Mouse (Mus musculus) lung, postnatal 0 days (tissue): ENCODE data around the gene Gm20696. TPM values are rescaled to one million over a fixed set of nuclear protein-coding genes. Genes with fewer than 3 reads are reported as not detected.
A peak's percentile ranks its signal among the peaks of the same experiment; 100 is the strongest.

Experiments
- ATAC-seq: fragments of 200-750 bp; cut with Nextera tagmentation; 2 replicates; pipeline ENCODE4 v1.8.0; 2017; ENCODE audit warnings: moderate library complexity
- DNase-seq: peaks from one replicate; pipeline ENCODE4 v3.0.0-alpha.2; 2016; ENCODE audit warnings: low spot score
- H3K27ac ChIP-seq: fragments of 300-500 bp; sonication (generic); 2 replicates; pipeline ENCODE4 v1.5.1; 2014; ENCODE audit warnings: antibody characterized with exemption, mild to moderate bottlenecking, low read length, mixed read lengths
- H3K27me3 ChIP-seq: fragments of 300-500 bp; sonication (generic); replicated peaks from 2 replicates; pipeline ENCODE4 v1.6.1; 2014; ENCODE audit warnings: low read length, mixed read lengths; ENCODE audit not compliant: insufficient read depth
- H3K36me3 ChIP-seq: fragments of 300-500 bp; sonication (generic); 2 replicates; pipeline ENCODE4 v1.6.1; 2014; ENCODE audit warnings: low read length, mixed read lengths; ENCODE audit not compliant: insufficient read depth
- H3K4me1 ChIP-seq: fragments of 300-500 bp; sonication (generic); 2 replicates; pipeline ENCODE4 v1.6.1; 2014; ENCODE audit warnings: antibody characterized with exemption, low read depth, low read length, mixed read lengths; ENCODE audit not compliant: insufficient read depth
- H3K4me2 ChIP-seq: fragments of 300-500 bp; sonication (generic); replicated peaks from 2 replicates; pipeline ENCODE4 v1.6.1; 2014; ENCODE audit warnings: low read depth, mild to moderate bottlenecking, low read length, moderate library complexity, mixed read lengths
- H3K4me3 ChIP-seq: fragments of 300-500 bp; sonication (generic); 2 replicates; pipeline ENCODE4 v1.5.1; 2014; ENCODE audit warnings: low read depth, low read length
- H3K9ac ChIP-seq: fragments of 300-500 bp; sonication (generic); replicated peaks from 2 replicates; pipeline ENCODE4 v1.6.1; 2014; ENCODE audit warnings: low read depth, mild to moderate bottlenecking
- H3K9me3 ChIP-seq: fragments of 300-500 bp; sonication (generic); 2 replicates; pipeline ENCODE4 v1.6.1; 2016; ENCODE audit warnings: low read length, mixed read lengths
- CTCF ChIP-seq: IDR thresholded peaks from 2 replicates; pipeline ENCODE4 v1.5.1; 2016; ENCODE audit warnings: antibody characterized with exemption, mild to moderate bottlenecking
- EP300 ChIP-seq: IDR thresholded peaks from 2 replicates; pipeline ENCODE4 v1.6.1; 2016; ENCODE audit warnings: antibody characterized with exemption, mild to moderate bottlenecking, control low read depth
- WGBS: fragments of 180-500 bp; shearing (Covaris S2); extraction: QIAGEN DNeasy Blood & Tissue Kit; methylation state at CpG from one replicate; pipeline ENCODE4 v1.1.7; 2014; 5-methylcytosine and 5-hydroxymethylcytosine counted together
- polyA plus RNA-seq: library from polyadenylated mRNA; unstranded; fragments of >200 nt; fragmentation: Nextera tagmentation; extraction: Ambion mirVana; gene quantifications from 2 replicates; pipeline ENCODE4 v1.2.1, GENCODE M21; 2015

The Gm20696 gene
- polyA plus RNA-seq, 1 experiment from 2014 or later, result 2.3 TPM

GRCm38 (mm10) chr6:99328634-99329033, 338.0 kb downstream of the Gm20696 start:
- H3K4me1 ChIP-seq, result no peaks in the 10 kb centered on the region
- H3K27ac ChIP-seq, result no peak overlapping the region
- WGBS, result 40% methylated on average over 2 of the region's 2 CpGs
- H3K9me3 ChIP-seq, result no peaks in the 10 kb centered on the region
- H3K4me3 ChIP-seq, result no peak overlapping the region
- TF ChIP-seq CTCF (no peak), EP300 (no peak)
- no peaks in the 10 kb centered on the region for H3K27me3 ChIP-seq
- peak; percentile 40 for DNase-seq
- ATAC-seq, result peak; percentile 25; the same call in 1 of the 2 replicates
- no peak overlapping the region for H3K9ac ChIP-seq
- no peaks in the 10 kb centered on the region for H3K36me3 ChIP-seq
- no peak overlapping the region for H3K4me2 ChIP-seq

GRCm38 (mm10) chr6:99328146-99328545, 338.5 kb downstream of the Gm20696 start:
- no peak overlapping the region for H3K27ac ChIP-seq
- H3K4me3 ChIP-seq, result no peak overlapping the region
- TF ChIP-seq EP300, result no peak
- no peaks in the 10 kb centered on the region for H3K9me3 ChIP-seq
- H3K27me3 ChIP-seq, result no peaks in the 10 kb centered on the region
- H3K9ac ChIP-seq, result no peak overlapping the region
- H3K4me2 ChIP-seq, result no peak overlapping the region
- H3K36me3 ChIP-seq, result no peaks in the 10 kb centered on the region
- 55% methylated on average over 6 of the region's 6 CpGs for WGBS
- DNase-seq (peak; percentile 17), ATAC-seq (no peak)
- H3K4me1 ChIP-seq, result no peaks in the 10 kb centered on the region

- no peak overlapping the region for H3K27ac ChIP-seq
- ATAC-seq (peak; percentile 21; the same call in 1 of the 2 replicates), DNase-seq (no peak)
- TF ChIP-seq CTCF (no peak), EP300 (no peak)
- H3K9ac ChIP-seq, result no peak overlapping the region
- H3K4me1 ChIP-seq, result no peaks in the 10 kb centered on the region
- H3K9me3 ChIP-seq, result no peaks in the 10 kb centered on the region
- WGBS, result 59% methylated on average over 11 of the region's 11 CpGs
- H3K36me3 ChIP-seq, result no peaks in the 10 kb centered on the region
- H3K4me2 ChIP-seq, result no peak overlapping the region
- no peak overlapping the region for H3K4me3 ChIP-seq
- no peaks in the 10 kb centered on the region for H3K27me3 ChIP-seq
These were observed 338.9 kb downstream of the Gm20696 start for GRCm38 (mm10) chr6:99327721-99328120.

- Histone ChIP-seq H3K4me3 (no peak overlapping the region), H3K27ac (no peak overlapping the region), H3K9ac (no peak overlapping the region), H3K27me3 (no peaks in the 10 kb centered on the region), H3K9me3 (no peaks in the 10 kb centered on the region), H3K4me1 (no peaks in the 10 kb centered on the region), H3K4me2 (no peak overlapping the region), H3K36me3 (no peaks in the 10 kb centered on the region)
- WGBS, result 86% methylated on average over 2 of the region's 2 CpGs
- no peak for DNase-seq
- no peak for ATAC-seq
- TF ChIP-seq EP300, result no peak
- no peak for TF ChIP-seq CTCF
These were observed 340.7 kb downstream of the Gm20696 start for GRCm38 (mm10) chr6:99325881-99326280.

- no peak for ATAC-seq
- no peaks in the 10 kb centered on the region for H3K27me3 ChIP-seq
- H3K9ac ChIP-seq, result no peak overlapping the region
- no peak overlapping the region for H3K4me2 ChIP-seq
- no peak overlapping the region for H3K27ac ChIP-seq
- no peaks in the 10 kb centered on the region for H3K9me3 ChIP-seq
- H3K4me3 ChIP-seq, result no peak overlapping the region
- no peak for DNase-seq
- no peak for TF ChIP-seq CTCF
- no peak for TF ChIP-seq EP300
- 82% methylated on average over 5 of the region's 5 CpGs for WGBS
- H3K36me3 ChIP-seq, result no peaks in the 10 kb centered on the region
- H3K4me1 ChIP-seq, result no peaks in the 10 kb centered on the region
These were observed 341.1 kb downstream of the Gm20696 start for GRCm38 (mm10) chr6:99325461-99325860.

GRCm38 (mm10) chr6:99322132-99322904, 344.3 kb downstream of the Gm20696 start:
- Histone ChIP-seq H3K27me3 (no peaks in the 10 kb centered on the region), H3K4me3 (no peak overlapping the region), H3K9me3 (no peaks in the 10 kb centered on the region), H3K27ac (no peak overlapping the region), H3K4me1 (no peaks in the 10 kb centered on the region), H3K36me3 (no peaks in the 10 kb centered on the region), H3K4me2 (no peak overlapping the region), H3K9ac (no peak overlapping the region)
- no peak for TF ChIP-seq EP300
- DNase-seq, result no peak
- no peak for ATAC-seq
- 79% methylated on average over 8 of the region's 8 CpGs for WGBS

GRCm38 (mm10) chr6:99320444-99320843, 346.2 kb downstream of the Gm20696 start:
- Histone ChIP-seq H3K4me1 (no peaks in the 10 kb centered on the region), H3K36me3 (no peaks in the 10 kb centered on the region), H3K27me3 (no peaks in the 10 kb centered on the region), H3K4me2 (no peak overlapping the region), H3K4me3 (no peak overlapping the region), H3K9me3 (no peaks in the 10 kb centered on the region), H3K9ac (no peak overlapping the region), H3K27ac (no peak overlapping the region)
- DNase-seq, result no peak
- WGBS, result 61% methylated on average over 8 of the region's 8 CpGs
- ATAC-seq, result no peak
- TF ChIP-seq CTCF (no peak), EP300 (no peak)
